Mouse (Mus musculus) frontal cortex, postnatal 10 days (tissue): Measurements from ENCODE around the gene Rapgef4.

Source experiments
- DNase-seq, 2 experiments: peaks; one replicate each; pipeline ENCODE4 v3.0.0; 2022; ENCODE audit warnings: low spot score in 2 of 2, mixed read lengths in 1 of 2

Gene Rapgef4

GRCm38 (mm10) chr2:72178515-72178914, 197.5 kb downstream of the Rapgef4 start:
- no peak for DNase-seq

DNA sequence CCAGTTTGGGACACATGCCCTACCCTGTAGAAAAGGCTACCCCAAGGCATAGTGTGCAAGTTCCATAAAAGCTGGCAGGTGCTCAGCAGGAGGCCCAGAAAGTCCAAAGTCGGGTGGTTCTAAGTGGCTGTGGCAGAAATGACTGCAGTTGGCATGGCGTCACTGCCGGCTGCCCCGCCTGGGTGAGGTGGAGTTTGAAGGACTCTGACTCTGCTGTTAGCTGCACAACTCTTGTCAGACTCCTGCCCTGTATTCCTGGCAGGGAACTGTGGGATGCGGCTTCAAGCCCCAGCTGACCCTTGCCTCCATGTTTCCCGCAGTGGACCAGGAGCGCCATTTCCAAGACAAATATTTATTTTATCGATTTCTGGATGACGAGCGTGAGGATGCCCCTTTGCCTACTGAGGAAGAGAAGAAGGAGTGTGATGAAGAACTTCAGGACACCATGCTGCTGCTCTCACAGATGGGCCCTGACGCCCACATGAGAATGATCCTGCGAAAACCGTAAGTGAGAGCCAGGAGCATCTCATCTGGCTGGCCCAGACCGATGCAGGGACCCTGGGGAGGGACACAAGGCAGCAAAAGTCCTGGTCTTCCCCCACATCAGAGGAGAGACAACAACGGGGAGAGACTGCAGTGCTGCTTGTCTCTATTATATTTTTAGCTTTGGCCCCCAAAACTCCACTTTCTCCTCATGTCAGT, 198.7 kb downstream of the Rapgef4 start:
- DNase-seq, result no peak

DNA sequence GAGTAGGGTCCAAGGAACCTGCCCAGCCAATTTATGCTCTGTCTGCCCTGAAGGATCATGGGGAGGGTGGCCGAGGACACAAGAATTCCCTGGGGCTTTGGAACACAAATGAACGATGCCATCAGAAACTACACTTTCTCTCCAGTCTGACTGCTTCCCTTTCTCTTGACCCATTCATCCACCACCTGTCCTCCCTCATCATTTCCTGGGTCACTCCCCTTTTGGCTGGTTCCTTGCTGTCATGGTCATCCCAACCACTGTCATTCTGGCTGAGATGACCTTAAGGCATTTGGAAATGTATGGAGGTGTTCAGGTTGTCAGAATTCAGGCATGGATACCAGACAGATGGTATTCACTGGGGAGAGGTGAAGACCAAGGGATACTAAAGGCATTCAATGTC, 200.4 kb downstream of the Rapgef4 start:
- no peak for DNase-seq

GRCm38 (mm10) chr2:72183751-72184150, 202.7 kb downstream of the Rapgef4 start:
- DNase-seq, result no peak

GRCm38 (mm10) chr2:72196190-72196965, 215.3 kb downstream of the Rapgef4 start:
- DNase-seq, result no peak

DNA sequence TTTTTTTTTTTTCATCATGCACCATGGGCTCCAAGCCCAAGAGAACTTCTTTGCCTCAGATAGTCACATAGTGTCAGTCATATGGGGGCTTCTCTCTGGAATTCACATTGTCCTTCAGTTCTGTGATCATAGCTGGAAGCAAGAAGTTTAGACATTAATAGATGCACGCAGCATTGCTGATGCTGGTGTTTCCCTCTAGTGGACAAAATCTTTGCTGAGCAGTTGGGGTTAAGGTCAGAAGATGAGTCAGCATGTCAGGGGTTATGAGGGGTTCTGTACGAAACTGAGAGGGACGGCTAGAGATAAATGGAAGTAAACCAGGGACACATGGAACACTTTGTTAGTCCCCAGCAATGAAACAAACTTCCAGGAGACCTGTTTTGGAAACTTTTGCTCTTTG, 216.0 kb downstream of the Rapgef4 start:
- no peak for DNase-seq

GRCm38 (mm10) chr2:72199451-72199850, 218.4 kb downstream of the Rapgef4 start:
- DNase-seq, result no peak

GRCm38 (mm10) chr2:72201506-72201905, 220.5 kb downstream of the Rapgef4 start:
- DNase-seq, result no peak

DNA sequence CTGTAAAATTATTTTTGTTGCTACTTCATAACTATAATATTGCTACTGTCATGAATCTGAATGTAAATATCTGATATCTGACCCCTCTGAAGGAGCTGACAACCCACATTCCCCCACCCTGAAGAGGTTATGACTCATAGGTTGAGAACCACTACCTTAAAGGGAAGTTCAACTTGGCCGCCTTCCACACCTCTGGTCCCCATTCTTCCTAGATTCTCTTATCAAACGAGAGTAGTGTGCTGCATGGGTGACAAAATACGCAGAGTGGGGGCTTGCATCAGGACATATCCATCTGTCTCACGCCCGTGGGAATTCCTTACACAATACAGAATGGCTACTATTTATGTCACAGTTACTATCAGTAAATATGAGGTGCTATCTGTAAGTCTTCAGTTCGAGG, 221.2 kb downstream of the Rapgef4 start:
- no peak for DNase-seq

DNA sequence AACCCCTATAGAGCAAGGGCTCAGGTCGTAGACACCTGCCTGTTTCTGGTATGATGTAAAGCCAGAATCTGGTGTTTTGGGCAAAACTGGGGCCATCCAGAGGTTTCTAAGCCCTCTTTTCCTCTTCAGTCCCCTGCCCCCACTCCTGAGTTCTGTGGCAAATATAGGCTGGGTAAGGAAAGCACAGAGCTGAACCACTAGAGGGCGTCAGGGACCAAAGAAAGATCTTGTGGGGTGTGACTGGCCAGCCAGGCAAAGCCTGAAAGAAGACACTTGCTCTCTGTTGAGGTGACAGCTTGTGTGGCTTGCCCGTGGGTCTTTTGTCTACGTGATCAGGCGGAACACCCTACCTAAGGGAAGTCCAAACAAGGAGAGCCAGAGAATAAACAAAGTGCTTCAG, 222.6 kb downstream of the Rapgef4 start:
- DNase-seq, result peak; percentile 36 to 66

- no peak for DNase-seq
These were observed 224.8 kb downstream of the Rapgef4 start for GRCm38 (mm10) chr2:72205869-72206268.

DNA sequence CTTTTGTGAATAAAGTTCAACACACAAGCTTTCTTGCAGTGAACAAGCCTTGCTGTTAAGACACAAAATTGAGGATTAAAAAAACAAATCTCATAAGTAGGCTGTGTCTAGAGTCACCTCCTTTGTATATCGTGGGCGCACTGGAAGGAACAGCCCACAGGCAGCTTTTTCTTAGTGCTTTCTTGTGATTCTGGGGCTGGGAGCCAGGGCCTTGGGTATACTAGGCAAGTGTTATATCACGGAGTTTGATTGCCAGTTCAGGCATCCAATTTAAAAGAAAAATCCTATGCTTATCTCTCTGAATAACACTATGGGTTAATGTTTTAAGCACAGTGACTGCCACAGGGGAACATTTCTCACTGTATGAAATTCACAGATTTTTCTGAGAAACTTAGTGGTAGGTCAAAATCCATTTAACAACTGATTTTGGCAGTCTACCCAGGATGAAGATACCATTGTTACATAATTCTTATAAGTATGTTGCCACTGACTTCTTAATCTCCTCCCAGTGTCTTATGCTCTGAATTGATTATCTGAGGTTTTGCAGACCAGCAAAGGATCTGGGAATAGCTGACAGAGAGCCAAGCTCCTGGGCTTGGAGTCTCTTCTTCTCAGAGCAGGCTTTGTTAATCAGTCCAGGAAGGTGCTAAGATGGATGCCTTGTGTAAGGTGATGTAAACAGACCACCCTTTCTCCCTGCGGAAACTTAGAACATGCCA, 225.6 kb downstream of the Rapgef4 start:
- no peak for DNase-seq

GRCm38 (mm10) chr2:72217336-72217735, 236.3 kb downstream of the Rapgef4 start:
- DNase-seq, result no peak

GRCm38 (mm10) chr2:72219921-72220320, 238.9 kb downstream of the Rapgef4 start:
- peak in 1 of 2 experiments; percentile 40 for DNase-seq

DNA sequence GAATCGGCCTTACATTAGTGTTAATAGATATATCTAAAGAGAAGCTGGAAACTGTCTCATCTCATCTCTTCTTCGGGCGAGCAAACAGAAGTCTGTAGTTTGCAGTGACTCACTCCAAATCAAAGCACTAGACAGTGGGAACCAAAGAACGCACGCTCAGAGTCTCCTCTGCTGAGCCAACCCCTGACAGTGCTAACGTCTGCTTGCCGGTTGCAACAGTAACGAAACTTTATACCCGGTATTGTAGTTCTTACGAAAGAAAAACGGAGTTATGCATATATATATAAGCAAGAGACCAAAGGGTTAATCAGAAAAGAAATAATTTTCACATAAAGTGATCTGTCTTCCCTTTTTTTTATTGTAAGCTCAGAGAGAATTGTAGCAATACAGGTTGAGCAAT, 240.2 kb downstream of the Rapgef4 start:
- DNase-seq, result no peak

GRCm38 (mm10) chr2:72221706-72222105, 240.7 kb downstream of the Rapgef4 start:
- DNase-seq, result no peak

- DNase-seq, result no peak
These were observed 241.2 kb downstream of the Rapgef4 start for GRCm38 (mm10) chr2:72222276-72222675.

DNA sequence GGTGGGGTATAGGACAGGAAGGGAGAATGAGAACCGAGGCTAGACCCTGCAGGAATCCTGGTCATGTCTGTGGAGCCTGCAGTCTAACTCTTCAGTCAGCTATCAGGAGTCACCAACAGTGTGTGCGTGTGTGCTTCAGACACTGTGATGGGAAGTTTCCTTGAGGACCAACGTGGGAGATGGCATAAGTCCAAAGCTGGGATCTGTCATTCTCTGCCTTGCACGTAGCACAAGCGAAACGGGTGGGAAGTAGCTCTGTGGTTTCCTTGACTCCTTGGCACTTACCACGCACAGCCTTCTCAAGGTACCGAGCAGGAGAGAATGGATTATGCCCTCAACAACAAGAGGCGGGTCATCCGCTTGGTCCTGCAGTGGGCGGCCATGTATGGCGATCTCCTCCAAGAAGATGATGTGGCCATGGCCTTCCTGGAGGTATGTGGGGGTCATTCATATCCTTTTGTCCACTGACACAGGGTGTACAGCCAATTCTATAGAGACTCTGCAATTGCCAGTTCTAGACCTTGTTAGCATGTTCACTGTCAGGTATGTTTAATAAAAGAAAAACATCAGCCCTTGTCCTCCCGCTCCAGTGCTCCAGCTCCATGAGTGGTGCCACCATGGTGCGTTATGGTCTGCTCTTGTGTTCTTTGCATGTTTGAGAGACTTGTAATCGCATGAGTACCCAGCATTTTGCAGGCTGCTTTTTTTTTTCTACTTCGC, 241.9 kb downstream of the Rapgef4 start:
- DNase-seq, result no peak

- no peak for DNase-seq
These were observed 242.4 kb downstream of the Rapgef4 start for GRCm38 (mm10) chr2:72223479-72223878.

DNA sequence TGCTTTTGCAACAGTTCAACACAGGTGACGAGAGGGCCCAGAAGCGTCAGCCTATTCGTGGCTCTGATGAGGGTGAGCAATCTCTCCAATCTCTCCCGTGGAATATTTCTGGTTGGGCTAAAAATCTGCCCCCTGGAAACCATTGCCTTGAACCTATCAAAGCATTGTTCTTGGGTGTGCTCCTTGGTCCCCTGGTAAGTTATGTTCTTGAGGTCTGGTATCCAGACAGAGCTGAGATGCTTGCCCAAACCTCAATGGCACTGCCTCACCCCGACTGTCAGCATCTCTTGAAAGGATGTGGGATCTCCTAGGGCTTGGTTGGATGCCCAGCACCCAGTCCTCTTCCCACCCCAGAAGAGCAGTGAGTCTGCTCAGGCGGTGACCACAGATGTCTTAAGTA, 245.0 kb downstream of the Rapgef4 start:
- no peak for DNase-seq

- DNase-seq, result no peak
These were observed 246.4 kb downstream of the Rapgef4 start for GRCm38 (mm10) chr2:72227416-72227815.

DNA sequence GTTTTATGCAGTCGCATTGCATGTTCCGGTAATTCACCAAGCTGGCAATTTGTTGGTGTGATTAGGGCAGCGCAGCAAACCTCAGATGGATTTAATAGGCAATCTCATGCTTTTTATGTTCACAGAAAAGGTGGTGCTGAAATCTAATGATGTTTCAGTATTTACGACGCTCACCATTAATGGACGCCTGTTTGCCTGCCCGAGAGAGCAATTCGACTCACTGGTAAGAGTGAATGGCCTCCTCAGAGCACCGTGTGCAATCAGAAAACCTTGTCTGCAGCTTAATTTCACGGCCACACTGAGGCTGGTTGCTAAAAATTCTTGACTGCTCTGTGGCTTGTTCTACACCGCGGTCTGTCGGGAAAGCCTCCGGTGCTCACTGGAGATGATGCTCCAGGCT, 247.8 kb downstream of the Rapgef4 start:
- no peak for DNase-seq
